In the genomic region with DNA sequence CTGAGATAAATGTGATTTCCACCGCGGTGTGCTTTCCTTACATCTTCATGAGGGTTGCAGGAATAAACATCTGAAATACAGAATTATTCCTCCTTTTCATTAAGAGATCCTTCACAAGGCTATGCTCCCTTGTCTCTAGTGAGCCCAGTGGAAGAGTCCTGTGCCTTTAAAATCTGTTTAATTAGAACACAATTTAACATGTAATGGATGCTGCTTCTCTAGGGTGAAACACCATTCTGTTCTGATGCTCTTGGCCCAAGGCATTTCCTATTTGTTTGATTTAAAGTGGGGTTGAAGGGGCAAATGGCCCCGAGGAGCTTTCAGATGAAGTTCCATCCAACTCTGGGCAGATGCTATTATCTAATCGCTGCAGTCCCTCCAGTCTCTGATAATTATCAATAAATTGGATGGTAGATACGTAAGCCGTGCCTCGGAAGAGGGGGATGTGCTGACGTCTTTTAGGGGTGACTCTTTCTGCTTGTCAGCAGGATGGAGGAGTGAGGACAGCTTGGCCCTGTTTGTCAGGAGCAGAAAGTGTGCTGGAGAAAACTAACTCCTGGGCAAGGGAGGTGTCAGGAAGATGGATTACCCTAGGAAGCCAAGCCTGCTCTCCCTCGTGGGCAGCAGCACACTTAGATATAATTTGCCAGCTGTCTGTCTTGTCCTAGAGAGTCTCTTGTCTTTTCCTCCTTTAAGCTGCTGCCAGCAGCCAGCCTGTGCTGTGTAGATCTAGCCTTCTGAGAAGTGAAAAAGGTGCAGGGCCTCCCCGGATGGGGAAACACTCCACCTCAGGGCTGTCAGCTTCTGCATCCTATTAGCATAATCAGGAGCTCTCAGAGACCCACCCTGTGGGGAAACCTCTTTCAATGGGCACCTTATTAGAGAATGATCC, we compare ENCODE assay signal across 12 mouse cellular contexts.
A peak's percentile ranks its signal among the peaks of the same experiment; 100 is the strongest.
DNase-seq lines count a peak whose midpoint lies in the region; ATAC-seq and TF ChIP-seq lines count a peak whose summit lies in the region.
"Had no signal": no experiment of that assay in that cellular context is flagged by ENCODE, and none has a peak within 500 bp of the region (broad histone marks: within the 10 kb centered on the region; RNA-seq: fewer than 3 reads in every experiment).

No protein-coding gene starts in this region.

- dilution Hi-C loops in CH12.LX (cut with MboI; ENCODE audit: extremely low pct_ligation_motif_present, extremely low pct_unique_long_range_greater_than_20kb, low sequenced_read_pairs): no loop called here

- no peak for TF ChIP-seq POLR2A in CH12.LX (IDR thresholded peaks at IDR 0.05; ENCODE audit: low read depth, low read length)
- no peak for TF ChIP-seq POLR2A in brain, embryonic 14.5 days (IDR thresholded peaks at IDR 0.05; ENCODE audit: borderline replicate concordance, extremely low read depth, insufficient read depth, insufficient read length, poor library complexity, severe bottlenecking)

- intact Hi-C loops in gastrocnemius, postnatal 14 days (cut with DNase I; ENCODE audit: low total_unique reads): no loop called here
- intact Hi-C loops in left cerebral cortex, postnatal 10 days (cut with DNase I): no loop called here

- H3K4me3 ChIP-seq in CH12.LX (replicated peaks in 1 of 3; ENCODE audit: low read depth in 2 of 3, low read length in 2 of 3, poor library complexity in 1 of 3): no peak overlapping the region
- no peak overlapping the region for H3K4me3 ChIP-seq in forebrain, embryonic 16.5 days (replicated peaks; ENCODE audit: low read length)
- H3K4me3 ChIP-seq in midbrain, embryonic 12.5 days: no peak overlapping the region
- H3K4me3 ChIP-seq in heart, embryonic 12.5 days: no peak overlapping the region
- H3K4me3 ChIP-seq: left cerebral cortex, adult 2 months had no signal

- peak; percentile 78 for DNase-seq in CH12.LX (ENCODE audit: extremely low read depth)
- peak; percentile 84 for DNase-seq in brain, embryonic 14.5 days (ENCODE audit: low read depth)
- DNase-seq in left cerebral cortex, adult 8-10 months (ENCODE audit: low spot score in 2 of 2): no peak
- DNase-seq in gastrocnemius, postnatal 14 days: no peak
- DNase-seq in left cerebral cortex, postnatal 10 days (ENCODE audit: extremely low spot score in 1 of 2, low spot score in 2 of 2): no peak
- DNase-seq: thymus, postnatal 14 days had no signal

- 0 out of 2 replicates have a peak overlapping the region, but pooled peaks have one; percentile 29 for H3K4me2 ChIP-seq in CH12.LX (ENCODE audit: insufficient read depth, low read depth, poor library complexity, severe bottlenecking)
- H3K4me2 ChIP-seq in forebrain, embryonic 16.5 days (ENCODE audit: low read length): no peak overlapping the region
- H3K4me2 ChIP-seq in midbrain, embryonic 12.5 days (replicated peaks): peak overlapping the region; percentile 17; the same call in 1 of the 2 replicates
- H3K4me2 ChIP-seq in heart, embryonic 12.5 days: no peak overlapping the region

- H3K27me3 ChIP-seq in CH12.LX (replicated peaks): no peaks in the 10 kb centered on the region
- H3K27me3 ChIP-seq in forebrain, embryonic 16.5 days (replicated peaks; ENCODE audit: control insufficient read depth, insufficient read depth, low read length): no peaks in the 10 kb centered on the region; the same call in 1 of the 2 replicates
- H3K27me3 ChIP-seq in midbrain, embryonic 12.5 days: no peaks in the 10 kb centered on the region
- H3K27me3 ChIP-seq in heart, embryonic 12.5 days (replicated peaks): no peaks in the 10 kb centered on the region

- no peaks in the 10 kb centered on the region for H3K36me3 ChIP-seq in CH12.LX (replicated peaks in 1 of 2; ENCODE audit: control insufficient read depth in 1 of 2, insufficient read depth in 1 of 2, low read length in 1 of 2)
- no peaks in the 10 kb centered on the region for H3K36me3 ChIP-seq in forebrain, embryonic 16.5 days (ENCODE audit: control insufficient read depth, insufficient read depth)
- H3K36me3 ChIP-seq in midbrain, embryonic 12.5 days: no peaks in the 10 kb centered on the region
- no peaks in the 10 kb centered on the region for H3K36me3 ChIP-seq in heart, embryonic 12.5 days

- no peak overlapping the region for H3K9ac ChIP-seq in CH12.LX (ENCODE audit: insufficient read depth, low read depth)
- H3K9ac ChIP-seq in forebrain, embryonic 16.5 days (replicated peaks; ENCODE audit: low read depth, low read length): no peak overlapping the region
- no peak overlapping the region for H3K9ac ChIP-seq in midbrain, embryonic 12.5 days (replicated peaks)
- no peak overlapping the region for H3K9ac ChIP-seq in heart, embryonic 12.5 days

- no peak for TF ChIP-seq CTCF in CH12.LX (conservative IDR thresholded peaks at IDR 0.05 in 1 of 2, IDR thresholded peaks at IDR 0.05 in 1 of 2; ENCODE audit: low read depth in 2 of 2, low read length in 2 of 2)
- no peak for TF ChIP-seq CTCF in brain, embryonic 14.5 days (IDR thresholded peaks at IDR 0.05; ENCODE audit: borderline replicate concordance, extremely low read depth, insufficient read depth, insufficient read length)

- in situ Hi-C loops in CH12.LX (cut with MboI; ENCODE audit: low pct_ligation_motif_present, low pct_unique_long_range_greater_than_20kb, low sequenced_read_pairs): no loop called here

- peak; percentile 69 for ATAC-seq in forebrain, embryonic 16.5 days
- peak; percentile 90 for ATAC-seq in midbrain, embryonic 12.5 days (ENCODE audit: low FRiP score, low read depth)
- ATAC-seq in heart, embryonic 12.5 days (ENCODE audit: insufficient number of reproducible peaks, low FRiP score): no peak
- ATAC-seq: activated CD4-positive, CD25-positive, alpha-beta regulatory T cell, adult 4 months; intestine, embryonic 16.5 days had no signal

- no peak for TF ChIP-seq EP300 in CH12.LX (IDR thresholded peaks at IDR 0.05; ENCODE audit: low read length)

- no peak for TF ChIP-seq RAD21 in CH12.LX (IDR thresholded peaks at IDR 0.05; ENCODE audit: low read depth, low read length)

- H3K27ac ChIP-seq in CH12.LX (ENCODE audit: insufficient read depth, low read depth): no peak overlapping the region
- no peak overlapping the region for H3K27ac ChIP-seq in forebrain, embryonic 16.5 days (ENCODE audit: low read length)
- 0 out of 2 replicates have a peak overlapping the region, but pooled peaks have one; percentile 49 for H3K27ac ChIP-seq in midbrain, embryonic 12.5 days (replicated peaks)
- H3K27ac ChIP-seq in heart, embryonic 12.5 days (ENCODE audit: poor library complexity, severe bottlenecking): no peak overlapping the region
- H3K27ac ChIP-seq: left cerebral cortex, adult 2 months had no signal

- H3K79me2 ChIP-seq in CH12.LX (replicated peaks; ENCODE audit: control insufficient read depth, extremely low read depth, insufficient read depth, poor library complexity, severe bottlenecking): no peaks in the 10 kb centered on the region

- WGBS in forebrain, embryonic 16.5 days: 41% methylated on average over 10 of the region's 10 CpGs
- 48% methylated on average over 10 of the region's 10 CpGs for WGBS in midbrain, embryonic 12.5 days
- 26% methylated on average over 10 of the region's 10 CpGs for WGBS in heart, embryonic 12.5 days

- peaks cover 0 to 19% of the 10 kb centered on the region in 2 experiments; a peak in 2 of 4 replicates for H3K4me1 ChIP-seq in CH12.LX (ENCODE audit: control insufficient read depth in 1 of 2, insufficient read depth in 2 of 2)
- H3K4me1 ChIP-seq in forebrain, embryonic 16.5 days (replicated peaks; ENCODE audit: control insufficient read depth, insufficient read depth, low read length): peaks cover 11% of the 10 kb centered on the region
- H3K4me1 ChIP-seq in midbrain, embryonic 12.5 days: peaks cover 14% of the 10 kb centered on the region
- no peaks in the 10 kb centered on the region for H3K4me1 ChIP-seq in heart, embryonic 12.5 days (replicated peaks)

- H3K9me3 ChIP-seq in CH12.LX (replicated peaks; ENCODE audit: low read length): no peaks in the 10 kb centered on the region
- no peaks in the 10 kb centered on the region for H3K9me3 ChIP-seq in forebrain, embryonic 16.5 days (ENCODE audit: control insufficient read depth, low read length)
- H3K9me3 ChIP-seq in midbrain, embryonic 12.5 days: no peaks in the 10 kb centered on the region
- H3K9me3 ChIP-seq in heart, embryonic 12.5 days (replicated peaks): no peaks in the 10 kb centered on the region

TF ChIP-seq in CH12.LX, 34 proteins besides CTCF, POLR2A, EP300 and RAD21:
- TF ChIP-seq KAT2A (IDR thresholded peaks at IDR 0.05; ENCODE audit: insufficient replicate concordance, low read length): no peak

Comparison
In these comparisons a context has a peak if more than half of its experiments do, and no peak if none do; other contexts are left out.
1. DNase-seq: peak in CH12.LX (single experiment) and brain, embryonic 14.5 days (single experiment); none in left cerebral cortex, adult 8-10 months (0 of 2), gastrocnemius, postnatal 14 days (single experiment) and left cerebral cortex, postnatal 10 days (0 of 2).
2. H3K4me2 ChIP-seq: peak in CH12.LX (single experiment) and midbrain, embryonic 12.5 days (single experiment); none in forebrain, embryonic 16.5 days (single experiment) and heart, embryonic 12.5 days (single experiment).